Mouse (Mus musculus) intestine, embryonic 14.5 days (tissue): ENCODE results near the gene Rxra. TPM values are rescaled to one million over a fixed set of nuclear protein-coding genes. Genes with fewer than 3 reads are reported as not detected.
A peak's percentile ranks its signal among the peaks of the same experiment; 100 is the strongest.

ENCODE experiments used
- ATAC-seq: fragments of 200-750 bp; cut with Nextera tagmentation; replicated peaks from 2 replicates; pipeline ENCODE4 v1.8.0; 2017; ENCODE audit warnings: low read depth, moderate number of reproducible peaks, moderate TSS enrichment, moderate library complexity; ENCODE audit not compliant: low FRiP score, low TSS enrichment
- DNase-seq: peaks from one replicate; pipeline ENCODE4 v3.0.0-alpha.2; 2018; ENCODE audit warnings: low spot score
- H3K27ac ChIP-seq: fragments of 300-500 bp; sonication (generic); 2 replicates; pipeline ENCODE4 v1.5.1; 2014; ENCODE audit warnings: low read depth, mild to moderate bottlenecking, control low read depth
- H3K27me3 ChIP-seq: fragments of 300-500 bp; sonication (generic); replicated peaks from 2 replicates; pipeline ENCODE4 v1.6.1; 2014; ENCODE audit warnings: low read length, control low read depth; ENCODE audit not compliant: control insufficient read depth, insufficient read depth
- H3K36me3 ChIP-seq: fragments of 300-500 bp; sonication (generic); 2 replicates; pipeline ENCODE4 v1.6.1; 2014; ENCODE audit warnings: low read length, control low read depth; ENCODE audit not compliant: control insufficient read depth, insufficient read depth
- H3K4me1 ChIP-seq: fragments of 300-500 bp; sonication (generic); replicated peaks from 2 replicates; pipeline ENCODE4 v1.6.1; 2014; ENCODE audit warnings: low read length, control low read depth, mixed read lengths; ENCODE audit not compliant: control insufficient read depth, insufficient read depth
- H3K4me2 ChIP-seq: fragments of 300-500 bp; sonication (generic); 2 replicates; pipeline ENCODE4 v1.6.1; 2014; ENCODE audit warnings: low read length
- H3K4me3 ChIP-seq: fragments of 300-500 bp; sonication (generic); 2 replicates; pipeline ENCODE4 v1.5.1; 2014; ENCODE audit warnings: low read depth, low read length, control low read depth, mixed read lengths
- H3K9ac ChIP-seq: fragments of 300-500 bp; sonication (generic); 2 replicates; pipeline ENCODE4 v1.6.1; 2014; ENCODE audit warnings: mild to moderate bottlenecking, low read length
- H3K9me3 ChIP-seq: fragments of 300-500 bp; sonication (generic); 2 replicates; pipeline ENCODE4 v1.6.1; 2016; ENCODE audit warnings: low read length, control low read depth; ENCODE audit not compliant: control insufficient read depth
- WGBS: fragments of 180-500 bp; shearing (Covaris S2); extraction: QIAGEN DNeasy Blood & Tissue Kit; methylation state at CpG from one replicate; pipeline ENCODE4 v1.1.7; 2014; 5-methylcytosine and 5-hydroxymethylcytosine counted together
- polyA plus RNA-seq: library from polyadenylated mRNA; unstranded; fragments of >200 nt; fragmentation: Nextera tagmentation; extraction: Ambion mirVana; gene quantifications from 2 replicates; pipeline ENCODE4 v1.2.1, GENCODE M21; 2014

Gene Rxra
- 8.3 and 9.2 TPM in 2 replicates for polyA plus RNA-seq

DNA sequence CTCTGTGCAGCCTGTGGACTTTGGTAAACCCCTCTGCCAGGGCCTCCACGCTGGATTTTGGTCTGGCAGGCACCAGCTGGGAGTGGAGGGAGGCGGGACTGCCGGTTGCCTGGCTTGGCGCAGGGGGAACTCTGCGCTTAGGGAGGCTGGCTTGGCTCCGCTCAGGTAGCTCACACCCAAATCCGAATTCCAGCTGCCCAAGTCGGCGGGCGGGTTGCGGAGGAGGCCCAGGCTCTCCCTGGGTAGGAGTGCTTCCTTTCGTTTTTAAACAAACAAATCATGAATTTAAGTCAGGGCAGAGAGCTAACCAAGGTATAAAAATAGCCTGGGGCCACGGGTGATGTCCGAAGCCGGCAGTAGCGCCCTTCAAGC, at the start of gene Rxra:
Gene Rxra, plus strand, starts transcription at position 335 of the 372 bp plus-strand sequence.
- ATAC-seq: peak; percentile 26
- Histone ChIP-seq H3K9me3 (no peaks in the 10 kb centered on the region), H3K4me3 (peak within 1 kb of the TSS; percentile 90), H3K9ac (peak within 1 kb of the TSS; percentile 95), H3K27me3 (no peaks in the 10 kb centered on the region), H3K27ac (peak within 1 kb of the TSS; percentile 95), H3K4me2 (peak within 1 kb of the TSS; percentile 94), H3K36me3 (no peaks in the 10 kb centered on the region), H3K4me1 (peaks cover 59% of the 10 kb centered on the region)
- DNase-seq: peak; percentile 80
- WGBS: 3% methylated on average over 16 of the region's 16 CpGs

DNA sequence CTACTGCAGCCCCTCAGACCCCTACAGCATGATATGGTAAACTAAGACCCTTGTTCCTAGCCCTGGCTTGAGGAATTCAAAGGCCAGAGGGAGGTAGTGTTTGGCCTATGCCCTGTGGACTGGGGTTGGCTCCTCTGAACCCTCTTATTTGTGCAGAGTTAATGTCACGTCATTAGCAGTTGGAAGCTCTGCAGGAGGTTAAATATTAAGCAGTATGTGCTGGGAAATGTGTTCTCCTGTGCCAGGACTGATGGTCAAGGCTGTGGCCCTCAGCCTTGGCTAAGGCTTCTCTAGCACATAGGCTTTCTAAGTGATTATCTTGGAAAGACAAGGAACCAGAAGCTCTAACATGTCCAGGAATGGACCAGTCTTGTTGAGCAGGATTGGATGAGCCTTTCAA, 49.6 kb upstream of the Rxra start:
- no peaks in the 10 kb centered on the region for H3K27me3 ChIP-seq
- H3K9me3 ChIP-seq: no peaks in the 10 kb centered on the region
- H3K4me2 ChIP-seq: no peak overlapping the region
- WGBS: 55% methylated on average over 1 of the region's 1 CpGs
- no peak overlapping the region for H3K4me3 ChIP-seq
- ATAC-seq: no peak
- no peak overlapping the region for H3K9ac ChIP-seq
- H3K4me1 ChIP-seq: no peaks in the 10 kb centered on the region
- no peaks in the 10 kb centered on the region for H3K36me3 ChIP-seq
- no peak for DNase-seq
- no peak overlapping the region for H3K27ac ChIP-seq

DNA sequence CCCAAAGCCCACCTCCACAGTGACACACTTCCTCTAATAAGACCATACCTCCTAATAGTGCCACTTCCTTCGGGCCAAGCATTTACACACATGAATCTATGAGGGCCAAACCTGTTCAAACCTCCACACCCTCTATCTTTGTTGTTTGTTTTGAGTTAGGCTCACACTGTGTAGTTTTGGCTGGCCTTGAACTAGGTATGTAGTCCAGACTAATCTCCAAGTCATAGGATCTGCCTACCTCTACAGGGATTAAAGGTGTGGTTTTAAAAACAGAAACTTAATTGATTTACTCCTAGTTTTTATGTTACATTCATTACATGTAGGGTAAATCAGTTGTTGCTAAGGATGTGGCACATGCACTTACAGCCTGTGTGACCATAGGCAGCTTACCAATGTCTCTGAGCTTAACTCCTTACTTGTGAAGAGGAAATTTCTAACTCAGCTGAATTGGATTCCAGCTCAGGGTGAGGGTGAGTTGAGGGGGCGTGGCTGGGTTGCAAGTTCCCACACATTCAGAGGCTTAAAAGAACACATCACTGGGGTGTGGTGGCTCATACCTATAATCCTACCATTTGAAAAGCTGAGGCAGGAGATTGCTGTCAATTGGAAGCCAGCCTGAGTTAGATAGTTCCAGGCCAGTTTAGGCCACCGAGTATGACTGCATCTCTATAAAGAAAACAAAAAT, 45.5 kb upstream of the Rxra start:
- no peak overlapping the region for H3K27ac ChIP-seq

DNA sequence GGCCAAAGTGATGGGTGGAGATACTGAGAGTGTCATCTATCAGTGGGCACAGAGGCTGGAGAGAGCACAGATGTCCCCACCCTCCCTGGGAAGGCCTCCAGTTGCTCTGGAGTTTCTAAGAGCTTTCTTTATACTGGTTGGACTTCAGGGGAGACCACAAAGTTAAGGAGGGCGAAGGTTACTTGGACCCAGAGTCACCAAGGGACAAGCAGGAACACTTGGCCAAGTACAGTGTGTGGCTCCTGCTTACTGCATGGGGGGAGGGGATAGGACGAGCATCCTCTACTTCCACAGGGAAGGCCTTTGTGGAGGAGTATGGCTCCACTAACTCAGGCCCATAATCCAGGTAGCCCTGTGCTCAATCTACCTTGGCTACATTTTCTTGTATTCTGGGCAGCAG, 42.8 kb upstream of the Rxra start:
- H3K27me3 ChIP-seq: no peaks in the 10 kb centered on the region
- peaks cover 6% of the 10 kb centered on the region; the same call in 1 of the 2 replicates for H3K4me1 ChIP-seq
- H3K4me3 ChIP-seq: no peak overlapping the region
- WGBS: 68% methylated on average over 2 of the region's 2 CpGs
- ATAC-seq (no peak), DNase-seq (no peak)
- no peak overlapping the region for H3K4me2 ChIP-seq
- no peaks in the 10 kb centered on the region for H3K36me3 ChIP-seq
- no peak overlapping the region for H3K27ac ChIP-seq
- H3K9me3 ChIP-seq: no peaks in the 10 kb centered on the region
- H3K9ac ChIP-seq: no peak overlapping the region

More for the DNA sequence above, 45.5 kb upstream of the Rxra start:
- no peaks in the 10 kb centered on the region for H3K36me3 ChIP-seq
- H3K27me3 ChIP-seq: no peaks in the 10 kb centered on the region
- WGBS: 78% methylated on average over 3 of the region's 3 CpGs
- peaks cover 6% of the 10 kb centered on the region; the same call in 1 of the 2 replicates for H3K4me1 ChIP-seq
- H3K4me3 ChIP-seq: no peak overlapping the region
- DNase-seq: no peak
- H3K4me2 ChIP-seq: no peak overlapping the region
- H3K9me3 ChIP-seq: no peaks in the 10 kb centered on the region
- no peak for ATAC-seq
- no peak overlapping the region for H3K9ac ChIP-seq

DNA sequence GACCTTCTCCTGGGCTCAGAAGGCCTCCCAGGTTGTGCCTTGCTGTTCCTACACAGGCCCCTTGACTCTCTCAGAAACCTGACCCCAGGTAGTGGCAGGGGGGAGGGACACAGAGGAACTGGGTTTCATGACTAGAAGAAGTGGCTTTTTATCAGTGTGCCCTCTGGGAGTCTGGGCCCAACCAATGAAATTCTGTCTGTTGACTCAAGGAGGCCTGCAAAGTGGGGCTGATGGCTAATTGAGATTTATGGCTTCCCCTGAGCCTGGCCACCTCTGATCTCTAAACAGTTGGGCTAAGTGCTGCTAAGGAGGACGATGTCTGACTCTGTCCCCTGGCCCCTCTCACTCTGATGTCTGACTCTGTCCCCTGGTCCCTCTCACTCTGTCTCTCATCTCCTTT, 42.2 kb upstream of the Rxra start:
- no peak overlapping the region for H3K27ac ChIP-seq
- ATAC-seq (no peak), DNase-seq (no peak)
- H3K4me1 ChIP-seq: peaks cover 6% of the 10 kb centered on the region; the same call in 1 of the 2 replicates
- no peak overlapping the region for H3K4me3 ChIP-seq
- H3K4me2 ChIP-seq: no peak overlapping the region
- H3K27me3 ChIP-seq: no peaks in the 10 kb centered on the region
- no peak overlapping the region for H3K9ac ChIP-seq
- WGBS: 12% methylated on average over 1 of the region's 1 CpGs
- no peaks in the 10 kb centered on the region for H3K9me3 ChIP-seq
- H3K36me3 ChIP-seq: no peaks in the 10 kb centered on the region

DNA sequence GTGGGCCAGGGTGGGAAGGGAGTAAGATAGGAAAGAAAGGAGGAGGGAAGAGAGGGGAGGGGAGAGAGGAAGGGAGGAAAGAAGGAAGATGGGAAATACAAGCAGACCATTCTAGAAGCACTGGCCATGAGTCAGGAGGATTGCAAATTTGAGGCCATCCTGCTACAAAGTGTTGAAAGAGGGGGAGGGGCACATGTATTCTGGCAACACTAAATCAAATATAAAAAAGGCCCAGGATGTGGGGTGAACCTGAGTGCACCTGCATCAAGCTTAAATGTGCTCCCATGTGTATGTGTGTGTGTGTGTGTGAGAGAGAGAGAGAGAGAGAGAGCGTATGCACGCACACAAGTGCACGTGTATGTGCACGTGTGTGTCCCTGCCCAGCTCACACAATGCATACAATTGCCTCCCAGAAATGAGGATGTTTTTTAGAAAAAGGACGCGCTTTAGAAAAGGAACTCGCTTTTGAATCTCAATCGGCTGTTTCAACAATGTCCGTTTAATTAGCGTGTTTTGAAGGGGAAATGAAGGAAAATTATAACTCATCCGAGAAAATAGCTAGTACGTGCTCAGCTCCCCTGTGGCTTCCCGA, 41.0 kb upstream of the Rxra start:
- ATAC-seq (no peak), DNase-seq (no peak)
- H3K9ac ChIP-seq: no peak overlapping the region
- no peaks in the 10 kb centered on the region for H3K36me3 ChIP-seq
- 85% methylated on average over 13 of the region's 13 CpGs for WGBS
- H3K27me3 ChIP-seq: no peaks in the 10 kb centered on the region
- no peak overlapping the region for H3K4me3 ChIP-seq
- H3K9me3 ChIP-seq: no peaks in the 10 kb centered on the region
- H3K4me1 ChIP-seq: peaks cover 6% of the 10 kb centered on the region; the same call in 1 of the 2 replicates
- H3K4me2 ChIP-seq: no peak overlapping the region
- H3K27ac ChIP-seq: no peak overlapping the region

DNA sequence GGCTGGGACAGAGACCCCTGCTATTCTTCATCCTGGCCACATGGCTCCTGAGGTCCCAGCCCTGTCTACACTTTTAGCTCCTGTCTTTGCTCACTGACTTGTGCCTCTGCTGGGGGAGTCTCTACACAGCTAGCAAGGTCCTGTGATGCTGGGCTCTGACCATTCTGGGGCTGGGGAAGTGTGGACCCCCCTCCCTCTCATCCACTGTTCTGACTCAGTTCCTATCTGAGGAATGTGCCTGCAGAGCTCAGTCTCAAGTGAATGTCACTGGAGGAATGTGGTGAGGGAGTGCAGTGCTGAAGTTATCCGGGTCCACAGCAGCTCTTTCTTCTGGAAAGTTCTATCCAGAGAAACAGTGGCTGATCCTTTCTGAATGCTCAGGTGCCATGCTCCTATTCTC, 39.4 kb upstream of the Rxra start:
- Histone ChIP-seq H3K9ac (no peak overlapping the region), H3K27me3 (no peaks in the 10 kb centered on the region), H3K4me2 (no peak overlapping the region), H3K9me3 (no peaks in the 10 kb centered on the region), H3K27ac (no peak overlapping the region), H3K4me3 (no peak overlapping the region), H3K4me1 (peaks cover 10% of the 10 kb centered on the region; the same call in 1 of the 2 replicates), H3K36me3 (no peaks in the 10 kb centered on the region)
- WGBS: 26% methylated on average over 1 of the region's 1 CpGs
- ATAC-seq (no peak), DNase-seq (no peak)

DNA sequence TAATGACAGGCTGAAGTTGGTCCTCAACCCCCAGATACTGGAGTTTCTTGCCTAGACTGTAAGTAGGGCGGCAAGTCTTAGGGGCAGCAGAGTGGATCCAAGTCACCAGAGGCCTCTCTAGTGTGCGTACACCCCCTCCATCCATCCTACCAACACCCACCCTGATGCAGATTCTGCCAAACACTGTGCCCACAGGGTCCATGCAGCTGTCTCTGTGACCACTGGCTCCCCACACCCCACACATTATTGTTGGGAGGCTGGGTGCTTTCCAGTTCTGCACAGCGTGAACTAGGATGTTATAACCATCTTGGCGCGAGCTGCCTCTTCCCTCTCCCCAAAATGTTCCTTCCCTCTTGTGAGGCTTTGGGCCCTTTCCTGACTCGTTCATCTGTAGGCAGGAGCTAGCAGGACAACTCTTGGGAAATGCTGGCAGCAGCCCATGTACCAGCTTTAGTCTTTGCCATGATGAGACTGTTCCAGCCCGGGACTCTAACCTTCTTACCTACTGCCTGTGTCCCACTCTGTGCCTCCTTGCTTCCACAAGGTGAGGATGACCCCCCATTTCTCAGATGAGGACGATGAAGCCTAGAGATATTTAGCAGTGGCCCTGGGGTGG, 38.9 kb upstream of the Rxra start:
- no peak for DNase-seq
- 88% methylated on average over 8 of the region's 8 CpGs for WGBS

More for the DNA sequence above, 38.9 kb upstream of the Rxra start:
- Histone ChIP-seq H3K27ac (no peak overlapping the region), H3K9ac (no peak overlapping the region), H3K4me3 (no peak overlapping the region), H3K9me3 (no peaks in the 10 kb centered on the region), H3K4me2 (no peak overlapping the region), H3K36me3 (no peaks in the 10 kb centered on the region), H3K27me3 (no peaks in the 10 kb centered on the region), H3K4me1 (peaks cover 10% of the 10 kb centered on the region; the same call in 1 of the 2 replicates)
- no peak for ATAC-seq
